Mouse (Mus musculus) C2C12 (cell line): ENCODE data around the gene Olfr106-ps. TPM values are rescaled to one million over a fixed set of nuclear protein-coding genes. Genes with fewer than 3 reads are reported as not detected.

Experiments
- H3K27me3 ChIP-seq: one replicate; pipeline ENCODE4 v1.6.1; 2011; ENCODE audit not compliant: control insufficient read depth, insufficient read depth, insufficient read length
- H3K36me3 ChIP-seq: one replicate; pipeline ENCODE4 v1.6.1; 2011; ENCODE audit not compliant: control insufficient read depth, insufficient read depth
- H3K4me3 ChIP-seq: one replicate; pipeline ENCODE4 v1.5.1; 2011; ENCODE audit warnings: mild to moderate bottlenecking, control low read depth; ENCODE audit not compliant: poor library complexity, insufficient read depth, severe bottlenecking
- H3K79me2 ChIP-seq: one replicate; pipeline ENCODE4 v1.6.1; 2011; ENCODE audit not compliant: control insufficient read depth, insufficient read depth
- H3K79me3 ChIP-seq: one replicate; pipeline ENCODE4 v1.6.1; 2011; ENCODE audit warnings: low read depth, control low read depth
- H3ac ChIP-seq: one replicate; pipeline ENCODE3; 2011; ENCODE audit warnings: low read depth; ENCODE audit not compliant: control insufficient read depth, insufficient read length
- CEBPB ChIP-seq: IDR thresholded peaks from one replicate; pipeline ENCODE4 v1.6.1; 2011; ENCODE audit warnings: low read depth, mild to moderate bottlenecking, control low read depth, moderate library complexity
- CTCF ChIP-seq: IDR thresholded peaks from one replicate; pipeline ENCODE4 v1.5.1; 2011; ENCODE audit not compliant: control insufficient read depth, insufficient read depth, insufficient read length
- FOSL1 ChIP-seq: IDR thresholded peaks from one replicate; pipeline ENCODE4 v1.8.0; 2011; ENCODE audit warnings: mild to moderate bottlenecking, low read length; ENCODE audit not compliant: poor library complexity, insufficient read depth, severe bottlenecking
- MAX ChIP-seq: IDR thresholded peaks from one replicate; pipeline ENCODE4 v1.6.1; 2011; ENCODE audit warnings: mild to moderate bottlenecking, control low read depth
- MYOD1 ChIP-seq: IDR thresholded peaks from one replicate; pipeline ENCODE4 v1.6.1; 2011; ENCODE audit warnings: low read depth; ENCODE audit not compliant: control insufficient read depth, insufficient read length
- MYOG ChIP-seq: IDR thresholded peaks from one replicate; pipeline ENCODE4 v1.6.1; 2011; ENCODE audit not compliant: control insufficient read depth, insufficient read length; ENCODE audit errors: extremely low read depth
- USF1 ChIP-seq: IDR thresholded peaks from one replicate; pipeline ENCODE4 v1.6.1; 2011; ENCODE audit warnings: low read depth, mild to moderate bottlenecking, control low read depth, moderate library complexity
- long read RNA-seq, 2 experiments: library from polyadenylated mRNA; unstranded; transcript quantifications; one replicate each; pipeline ENCODE4 v2.0.0; 2019 to 2020
- polyA plus RNA-seq: library from polyadenylated mRNA; unstranded; fragments of >200 nt; fragmentation: generic; extraction: Trizol; gene quantifications from one replicate; pipeline ENCODE4 v1.2.1, GENCODE M21; 2012; ENCODE audit warnings: missing spikeins

Olfr106-ps gene
- not detected for polyA plus RNA-seq
- long read RNA-seq, experiment 1 = 0 reads
- long read RNA-seq, experiment 2 = 0 reads

DNA sequence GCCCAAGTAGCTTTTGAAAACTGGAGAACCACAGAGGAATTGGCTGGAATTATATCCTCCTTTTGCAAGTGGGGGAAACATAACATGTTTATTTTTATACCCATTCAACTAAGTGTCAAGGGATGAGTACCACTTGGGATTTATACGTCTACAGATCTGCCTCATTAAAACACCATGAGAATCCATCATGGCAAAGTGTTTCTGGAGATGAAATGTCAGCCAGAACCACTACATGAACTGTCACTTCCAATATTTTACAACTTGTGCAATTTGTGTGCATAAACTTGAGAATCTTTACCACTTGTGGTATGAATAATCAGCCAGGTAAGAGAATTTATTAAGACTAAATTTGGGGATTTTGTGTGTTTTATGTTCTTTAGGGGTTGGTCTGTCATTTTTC lies at the start of gene Olfr106-ps:
Olfr106-ps (plus strand) TSS at position 301 of the 400 bp plus-strand sequence.
- Histone ChIP-seq H3K27me3 (no peaks in the 10 kb centered on the region), H3K79me3 (no peaks in the 10 kb centered on the region), H3K4me3 (no peak within 1 kb of the TSS), H3ac (no peak within 1 kb of the TSS), H3K36me3 (no peaks in the 10 kb centered on the region), H3K79me2 (no peaks in the 10 kb centered on the region)
- TF ChIP-seq USF1 = no peak
- no peak for TF ChIP-seq MAX
- TF ChIP-seq CEBPB = no peak
- no peak for TF ChIP-seq FOSL1
- no peak for TF ChIP-seq CTCF
- no peak for TF ChIP-seq MYOG
- TF ChIP-seq MYOD1 = no peak

DNA sequence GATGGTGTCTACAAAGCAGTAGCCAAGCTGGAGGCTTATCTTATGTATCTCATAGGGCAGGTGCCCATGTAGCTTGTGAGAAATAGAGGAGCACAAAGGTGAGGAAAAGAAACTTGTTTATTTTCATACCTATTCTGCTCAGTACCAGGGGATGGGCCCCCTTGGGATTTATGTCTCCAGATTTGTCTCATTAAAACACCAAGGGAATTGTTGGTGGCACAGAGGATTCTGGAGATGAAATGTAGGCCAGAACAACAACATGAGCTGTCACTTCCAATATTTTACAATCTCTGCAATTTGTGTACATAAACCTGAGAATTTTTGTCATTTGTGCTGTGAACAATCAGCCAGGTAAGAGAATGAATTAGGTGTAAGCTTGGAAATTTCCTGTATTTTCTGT lies 30.9 kb upstream of the Olfr106-ps start, which contains the start of gene Olfr104-ps:
Olfr104-ps (plus strand) TSS at position 301 of the 400 bp plus-strand sequence.
- H3K36me3 ChIP-seq = no peaks in the 10 kb centered on the region
- no peaks in the 10 kb centered on the region for H3K79me2 ChIP-seq
- TF ChIP-seq MYOD1 = no peak
- TF ChIP-seq FOSL1 = no peak
- no peak for TF ChIP-seq USF1
- no peak for TF ChIP-seq MAX
- no peak for TF ChIP-seq CTCF
- TF ChIP-seq MYOG = no peak
- TF ChIP-seq CEBPB = no peak
- no peak within 1 kb of the TSS for H3ac ChIP-seq
- H3K4me3 ChIP-seq = no peak within 1 kb of the TSS
- no peaks in the 10 kb centered on the region for H3K79me3 ChIP-seq
- H3K27me3 ChIP-seq = no peaks in the 10 kb centered on the region

DNA sequence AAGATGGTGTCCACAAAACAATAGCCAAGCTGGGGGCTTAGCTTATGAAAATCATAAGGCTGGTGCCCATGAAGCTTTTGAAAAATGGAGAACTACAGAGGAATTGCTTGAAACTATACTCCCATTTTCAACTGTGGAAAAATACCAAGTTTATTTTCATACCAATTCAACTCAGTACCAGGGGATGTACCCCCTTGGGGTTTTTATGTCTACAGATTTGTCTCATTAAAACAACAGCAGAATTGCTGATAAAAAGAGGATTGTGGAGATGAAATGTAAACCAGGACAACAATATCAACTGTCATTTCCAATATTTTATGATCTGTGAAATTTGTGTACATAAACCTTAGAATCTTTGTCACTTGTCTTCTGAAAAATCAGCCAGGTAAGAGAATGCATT lies 11.5 kb upstream of the Olfr106-ps start, which contains the start of gene Olfr105-ps:
Olfr105-ps (plus strand) TSS at position 301 of the 400 bp plus-strand sequence.
- H3K4me3 ChIP-seq = no peak within 1 kb of the TSS
- no peaks in the 10 kb centered on the region for H3K79me3 ChIP-seq
- TF ChIP-seq MYOG (no peak), CEBPB (no peak), MYOD1 (no peak), USF1 (no peak), FOSL1 (no peak), CTCF (no peak), MAX (no peak)
- H3ac ChIP-seq = no peak within 1 kb of the TSS
- H3K36me3 ChIP-seq = no peaks in the 10 kb centered on the region
- no peaks in the 10 kb centered on the region for H3K79me2 ChIP-seq
- no peaks in the 10 kb centered on the region for H3K27me3 ChIP-seq

DNA sequence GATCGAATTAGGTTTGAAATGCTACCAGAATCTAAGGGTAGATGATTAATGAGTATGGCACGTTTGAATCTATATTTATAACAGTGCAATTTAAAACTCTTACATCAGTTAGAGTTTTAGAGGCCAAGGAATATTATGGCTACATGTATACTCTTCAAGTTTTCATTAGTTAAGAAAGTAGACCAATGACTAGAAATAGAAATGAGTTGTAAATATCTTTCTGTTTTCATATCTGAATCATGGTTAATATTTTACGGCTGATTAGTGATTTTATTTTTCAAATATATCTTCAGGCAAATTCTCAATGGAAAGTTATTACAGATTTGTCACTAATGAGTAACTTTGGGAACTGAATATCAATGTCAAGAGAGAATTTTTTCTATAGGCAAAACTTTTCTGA lies 8.7 kb downstream of the Olfr106-ps start, which contains the start of gene Olfr107:
Olfr107 (plus strand) TSS at position 301 of the 400 bp plus-strand sequence.
- Histone ChIP-seq H3K79me3 (no peaks in the 10 kb centered on the region), H3K27me3 (no peaks in the 10 kb centered on the region), H3K36me3 (no peaks in the 10 kb centered on the region), H3K4me3 (no peak within 1 kb of the TSS), H3ac (no peak within 1 kb of the TSS), H3K79me2 (no peaks in the 10 kb centered on the region)
- TF ChIP-seq CEBPB (no peak), MYOD1 (no peak), CTCF (no peak), MYOG (no peak), MAX (no peak)

DNA sequence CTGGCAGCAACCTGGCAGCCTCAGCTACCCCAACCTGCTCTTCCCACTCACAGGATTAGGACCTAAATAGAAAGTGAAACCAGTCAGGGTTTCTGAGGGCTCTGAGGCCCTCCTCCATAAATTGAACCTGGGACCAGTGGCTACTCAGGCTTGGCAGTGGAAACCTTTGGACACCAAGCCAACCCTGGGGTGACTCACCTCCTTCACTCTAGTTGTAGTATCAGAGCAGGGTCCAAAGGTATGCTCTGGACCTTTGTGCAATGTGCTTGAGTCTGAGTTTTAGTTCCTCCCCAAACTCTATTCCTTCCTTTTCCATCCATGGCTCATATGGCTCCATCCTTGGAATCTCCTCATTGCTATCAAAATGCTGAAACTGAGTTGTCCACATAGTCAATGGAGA lies 23.2 kb downstream of the Olfr106-ps start:
- no peaks in the 10 kb centered on the region for H3K27me3 ChIP-seq
- H3K79me3 ChIP-seq = no peaks in the 10 kb centered on the region
- TF ChIP-seq CTCF (no peak), USF1 (no peak), MYOD1 (no peak), MYOG (no peak), FOSL1 (no peak), MAX (no peak), CEBPB (no peak)
- H3K36me3 ChIP-seq = no peaks in the 10 kb centered on the region
- no peak overlapping the region for H3K4me3 ChIP-seq
- H3ac ChIP-seq = no peak overlapping the region
- no peaks in the 10 kb centered on the region for H3K79me2 ChIP-seq

DNA sequence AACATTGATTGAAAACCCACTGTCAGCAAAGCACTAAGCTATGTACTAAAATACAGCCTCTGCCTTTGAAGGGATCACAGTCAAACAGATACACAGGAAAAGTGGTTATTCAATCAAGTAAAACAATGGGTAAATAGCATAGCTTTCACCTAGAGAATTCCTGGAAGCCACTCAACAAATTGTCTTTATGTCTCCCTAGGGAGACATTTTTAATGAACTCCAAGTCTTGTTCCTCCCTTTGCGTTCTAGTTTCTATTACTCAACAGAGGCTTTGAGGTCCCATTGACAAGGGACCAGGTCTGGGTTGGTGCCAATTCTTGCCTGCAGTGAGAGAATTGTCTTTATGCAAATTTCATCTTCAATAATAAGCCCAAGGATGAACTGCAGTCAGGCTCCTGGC lies 55.0 kb downstream of the Olfr106-ps start, which contains the start of gene Olfr108:
Olfr108 (plus strand) TSS at position 301 of the 400 bp plus-strand sequence.
- H3ac ChIP-seq = no peak within 1 kb of the TSS
- no peaks in the 10 kb centered on the region for H3K27me3 ChIP-seq
- H3K79me3 ChIP-seq = no peaks in the 10 kb centered on the region
- no peak within 1 kb of the TSS for H3K4me3 ChIP-seq
- no peaks in the 10 kb centered on the region for H3K36me3 ChIP-seq
- no peaks in the 10 kb centered on the region for H3K79me2 ChIP-seq
- TF ChIP-seq USF1 (no peak), MYOG (no peak), CTCF (no peak)

Other genes with a start within 250 kb of the Olfr106-ps start
- gene Olfr93, start 228.9 kb upstream of the Olfr106-ps start, polyA plus RNA-seq = not detected
- gene Ubd, start 196.5 kb upstream of the Olfr106-ps start, polyA plus RNA-seq = not detected
- gene Olfr94, start 189.4 kb upstream of the Olfr106-ps start, polyA plus RNA-seq = not detected
- gene Olfr95, start 177.3 kb upstream of the Olfr106-ps start, polyA plus RNA-seq = not detected
- not detected for gene Olfr96, start 170.2 kb upstream of the Olfr106-ps start, polyA plus RNA-seq
- gene Olfr97, start 153.1 kb upstream of the Olfr106-ps start, polyA plus RNA-seq = not detected
- gene Olfr98, start 126.6 kb upstream of the Olfr106-ps start, polyA plus RNA-seq = not detected
- gene H2-M3, start 120.2 kb upstream of the Olfr106-ps start, polyA plus RNA-seq = 2.0 TPM
- not detected for gene Olfr99, start 106.9 kb upstream of the Olfr106-ps start, polyA plus RNA-seq
- gene Olfr101, start 86.1 kb upstream of the Olfr106-ps start, polyA plus RNA-seq = not detected
- gene Olfr102, start 73.3 kb upstream of the Olfr106-ps start, polyA plus RNA-seq = not detected
- not detected for gene Olfr103, start 50.7 kb upstream of the Olfr106-ps start, polyA plus RNA-seq
- not detected for gene Olfr104-ps, start 30.8 kb upstream of the Olfr106-ps start, polyA plus RNA-seq
- not detected for gene Olfr105-ps, start 11.4 kb upstream of the Olfr106-ps start, polyA plus RNA-seq
- not detected for gene Olfr107, start 8.8 kb downstream of the Olfr106-ps start, polyA plus RNA-seq
- gene Olfr108, start 55.1 kb downstream of the Olfr106-ps start, polyA plus RNA-seq = not detected
- gene Olfr109, start 68.5 kb downstream of the Olfr106-ps start, polyA plus RNA-seq = not detected
- not detected for gene H2-M2, start 93.2 kb downstream of the Olfr106-ps start, polyA plus RNA-seq
- gene Olfr110, start 102.1 kb downstream of the Olfr106-ps start, polyA plus RNA-seq = not detected
- not detected for gene Olfr111, start 117.6 kb downstream of the Olfr106-ps start, polyA plus RNA-seq
- gene Olfr112, start 179.1 kb downstream of the Olfr106-ps start, polyA plus RNA-seq = not detected
- gene Olfr113, start 187.3 kb downstream of the Olfr106-ps start, polyA plus RNA-seq = not detected
- not detected for gene Olfr114, start 202.3 kb downstream of the Olfr106-ps start, polyA plus RNA-seq
- not detected for gene Olfr115, start 236.7 kb downstream of the Olfr106-ps start, polyA plus RNA-seq
- not detected for gene Olfr116, start 236.8 kb downstream of the Olfr106-ps start, polyA plus RNA-seq